24 mouse cellular contexts compared by ENCODE assay signal in genomic region chr2:26611054-26611453, GRCm38 (mm10). TPM values are rescaled to one million over a fixed set of nuclear protein-coding genes. Genes with fewer than 3 reads are reported as not detected.
DNase-seq lines count a peak whose midpoint lies in the region; ATAC-seq and TF ChIP-seq lines count a peak whose summit lies in the region.
"Had no signal": no experiment of that assay in that cellular context is flagged by ENCODE, and none has a peak within 500 bp of the region (broad histone marks: within the 10 kb centered on the region; RNA-seq: fewer than 3 reads in every experiment).

No protein-coding gene starts in this region.

- no peaks in the 10 kb centered on the region for H3K27me3 ChIP-seq in E14TG2a.4 (ENCODE audit: insufficient read depth, low read length)
- H3K27me3 ChIP-seq in intestine, embryonic 16.5 days (replicated peaks; ENCODE audit: control insufficient read depth, insufficient read depth, low read length) = no peaks in the 10 kb centered on the region
- no peaks in the 10 kb centered on the region for H3K27me3 ChIP-seq in small intestine, adult 2 months (ENCODE audit: control insufficient read depth, insufficient read depth, low read length)
- H3K27me3 ChIP-seq in forebrain, embryonic 15.5 days = no peaks in the 10 kb centered on the region
- H3K27me3 ChIP-seq: hindbrain, embryonic 15.5 days; lung, embryonic 15.5 days had no signal

- H3K9me3 ChIP-seq in E14TG2a.4 (ENCODE audit: low read length) = no peaks in the 10 kb centered on the region
- no peaks in the 10 kb centered on the region for H3K9me3 ChIP-seq in intestine, embryonic 16.5 days (ENCODE audit: control insufficient read depth, low read length)
- H3K9me3 ChIP-seq in forebrain, embryonic 15.5 days = no peaks in the 10 kb centered on the region
- H3K9me3 ChIP-seq: forebrain, embryonic 10.5 days; G1E; hindbrain, embryonic 15.5 days; limb, embryonic 13.5 days; lung, embryonic 15.5 days had no signal

- peak overlapping the region; percentile 5; the same call in 1 of the 2 replicates for H3K4me3 ChIP-seq in E14TG2a.4 (replicated peaks; ENCODE audit: low read length)
- H3K4me3 ChIP-seq in intestine, embryonic 16.5 days (ENCODE audit: low read length) = no peak overlapping the region
- H3K4me3 ChIP-seq in small intestine, adult 2 months (ENCODE audit: low read depth, low read length) = no peak overlapping the region
- H3K4me3 ChIP-seq in forebrain, embryonic 15.5 days = no peak overlapping the region
- H3K4me3 ChIP-seq: forebrain, embryonic 10.5 days; gastrocnemius, adult 2 months; hindbrain, embryonic 15.5 days; left cerebral cortex, adult 2 months; limb, embryonic 13.5 days; lung, embryonic 15.5 days had no signal

- peak; percentile 96 for DNase-seq in ES-CJ7 (ENCODE audit: low read depth, low spot score)
- no peak for DNase-seq in right cerebral cortex, adult 2 months (ENCODE audit: low spot score in 2 of 2)
- DNase-seq: adrenal gland, postnatal 36 days; cerebellum, adult 2 months; cerebellum, postnatal 36 days; gastrocnemius, adult 2 months; heart, postnatal 36 days; kidney, adult 18-20 months; kidney, postnatal 10 days; thymus, adult 2 months had no signal

- no peak for TF ChIP-seq CTCF in E14TG2a.4 (conservative IDR thresholded peaks at IDR 0.05; ENCODE audit: low read length)
- no peak for TF ChIP-seq CTCF in small intestine, adult 2 months (IDR thresholded peaks at IDR 0.05; ENCODE audit: extremely low read depth, insufficient read length, insufficient replicate concordance, low read depth, low read length)

- no peak overlapping the region for H3K9ac ChIP-seq in intestine, embryonic 16.5 days (ENCODE audit: low read depth, low read length)
- H3K9ac ChIP-seq in forebrain, embryonic 15.5 days (replicated peaks) = no peak overlapping the region
- H3K9ac ChIP-seq: hindbrain, embryonic 15.5 days; limb, embryonic 13.5 days; lung, embryonic 15.5 days had no signal

- TF ChIP-seq POLR2A in small intestine, adult 2 months (IDR thresholded peaks at IDR 0.05; ENCODE audit: low read depth, low read length) = no peak

- H3K4me1 ChIP-seq in E14TG2a.4 (replicated peaks; ENCODE audit: low read depth, low read length) = peaks cover 95% of the 10 kb centered on the region
- H3K4me1 ChIP-seq in intestine, embryonic 16.5 days (ENCODE audit: control insufficient read depth, insufficient read depth, low read length) = peaks cover 18% of the 10 kb centered on the region
- H3K4me1 ChIP-seq in small intestine, adult 2 months (ENCODE audit: control insufficient read depth, insufficient read depth, insufficient read length, low read length) = peaks cover 66% of the 10 kb centered on the region
- 0 out of 2 replicates have a peak, but pooled peaks cover 3% of the 10 kb centered on the region for H3K4me1 ChIP-seq in forebrain, embryonic 15.5 days
- H3K4me1 ChIP-seq: forebrain, embryonic 10.5 days had no signal

- peak overlapping the region; percentile 65 for H3K27ac ChIP-seq in intestine, embryonic 16.5 days (ENCODE audit: low read length)
- peak overlapping the region; percentile 93 for H3K27ac ChIP-seq in small intestine, adult 2 months (ENCODE audit: insufficient read depth, low read depth, low read length)
- no peak overlapping the region for H3K27ac ChIP-seq in forebrain, embryonic 15.5 days (replicated peaks)
- H3K27ac ChIP-seq: forebrain, embryonic 10.5 days; hindbrain, embryonic 15.5 days; left cerebral cortex, adult 2 months; limb, embryonic 13.5 days; lung, embryonic 15.5 days had no signal

- no peaks in the 10 kb centered on the region for H3K36me3 ChIP-seq in E14TG2a.4 (ENCODE audit: insufficient read depth, low read length)
- H3K36me3 ChIP-seq in intestine, embryonic 16.5 days (ENCODE audit: control insufficient read depth, insufficient read depth, low read length) = no peaks in the 10 kb centered on the region
- H3K36me3 ChIP-seq in small intestine, adult 2 months (ENCODE audit: control insufficient read depth, insufficient read depth, low read length) = no peaks in the 10 kb centered on the region
- H3K36me3 ChIP-seq in forebrain, embryonic 15.5 days = no peaks in the 10 kb centered on the region
- H3K36me3 ChIP-seq: forebrain, embryonic 10.5 days; G1E; hindbrain, embryonic 15.5 days; limb, embryonic 13.5 days; lung, embryonic 15.5 days had no signal

- peak; percentile 87 for ATAC-seq in intestine, embryonic 16.5 days
- no peak for ATAC-seq in activated CD4-positive, CD25-positive, alpha-beta regulatory T cell, adult 4 months
- ATAC-seq in forebrain, embryonic 15.5 days (replicated peaks) = no peak

- H3K4me2 ChIP-seq in intestine, embryonic 16.5 days (ENCODE audit: low read depth, low read length) = no peak overlapping the region
- no peak overlapping the region for H3K4me2 ChIP-seq in forebrain, embryonic 15.5 days (replicated peaks)
- H3K4me2 ChIP-seq: hindbrain, embryonic 15.5 days; limb, embryonic 13.5 days; lung, embryonic 15.5 days; midbrain, embryonic 11.5 days had no signal

RNA-seq across cellular contexts. Expression of gene Agpat2, which starts 6.8 kb away (rescaled TPM):
- polyA plus RNA-seq in intestine, embryonic 16.5 days (2015; fragmentation: Nextera tagmentation; extraction: Ambion mirVana) = 113 and 116 TPM in 2 replicates
- 288 and 515 TPM in 2 replicates for polyA plus RNA-seq in small intestine, adult 2 months (2012; rRNA removed)
- polyA plus RNA-seq in activated CD4-positive, CD25-positive, alpha-beta regulatory T cell, adult 4 months (2017; shearing (Covaris generic)) = 10 to 100 TPM in 1 of 2 experiments, 1 to 10 TPM in 1; 8.2 to 11.0 TPM
- 3.4 and 3.9 TPM in 2 replicates for polyA plus RNA-seq in forebrain, embryonic 15.5 days (2015; fragmentation: Nextera tagmentation; extraction: Ambion mirVana)

RNA-seq across cellular contexts. Expression of gene Fam69b, which starts 17.2 kb away (rescaled TPM):
- polyA plus RNA-seq in intestine, embryonic 16.5 days (2015; fragmentation: Nextera tagmentation; extraction: Ambion mirVana) = 24.8 and 27.0 TPM in 2 replicates
- polyA plus RNA-seq in small intestine, adult 2 months (2012; rRNA removed) = 5.0 and 7.7 TPM in 2 replicates
- 1 to 10 TPM in 1 of 2 experiments, under 1 TPM in 1; 0.90 to 2.1 TPM for polyA plus RNA-seq in activated CD4-positive, CD25-positive, alpha-beta regulatory T cell, adult 4 months (2017; shearing (Covaris generic))
- polyA plus RNA-seq in forebrain, embryonic 15.5 days (2015; fragmentation: Nextera tagmentation; extraction: Ambion mirVana) = 111 and 121 TPM in 2 replicates
- polyA plus RNA-seq: G1E had no signal

RNA-seq across cellular contexts. Expression of gene Gm20532, which starts 24.6 kb away (rescaled TPM):
- not detected in 2 replicates for polyA plus RNA-seq in intestine, embryonic 16.5 days (2015; fragmentation: Nextera tagmentation; extraction: Ambion mirVana)
- polyA plus RNA-seq in small intestine, adult 2 months (2012; rRNA removed) = not detected in 2 replicates
- polyA plus RNA-seq in activated CD4-positive, CD25-positive, alpha-beta regulatory T cell, adult 4 months (2017; shearing (Covaris generic)) = not detected
- not detected in 2 replicates for polyA plus RNA-seq in forebrain, embryonic 15.5 days (2015; fragmentation: Nextera tagmentation; extraction: Ambion mirVana)
- polyA plus RNA-seq: C2C12; cerebellum, adult 2 months; forebrain, embryonic 10.5 days; G1E; heart, embryonic 14.5 days; hindbrain, embryonic 15.5 days; limb, embryonic 13.5 days; lung, embryonic 15.5 days; midbrain, embryonic 11.5 days; thymus, adult 2 months had no signal

RNA-seq across cellular contexts. Expression of gene Egfl7, which starts 31.2 kb away (rescaled TPM):
- polyA plus RNA-seq in intestine, embryonic 16.5 days (2015; fragmentation: Nextera tagmentation; extraction: Ambion mirVana) = 110 and 118 TPM in 2 replicates
- polyA plus RNA-seq in small intestine, adult 2 months (2012; rRNA removed) = 61.1 and 96.8 TPM in 2 replicates
- polyA plus RNA-seq in activated CD4-positive, CD25-positive, alpha-beta regulatory T cell, adult 4 months (2017; shearing (Covaris generic)) = 1 to 10 TPM in 1 of 2 experiments, under 1 TPM in 1; 0.95 to 1.3 TPM
- 46.4 and 56.9 TPM in 2 replicates for polyA plus RNA-seq in forebrain, embryonic 15.5 days (2015; fragmentation: Nextera tagmentation; extraction: Ambion mirVana)
